Mouse (Mus musculus) embryonic facial prominence, embryonic 12.5 days (tissue): Measurements from ENCODE around the gene Ak2. TPM values are rescaled to one million over a fixed set of nuclear protein-coding genes. Genes with fewer than 3 reads are reported as not detected.

Experiments used
- ATAC-seq: fragments of 200-750 bp; cut with Nextera tagmentation; 2 replicates; pipeline ENCODE4 v1.8.0; 2017; ENCODE audit not compliant: insufficient number of reproducible peaks, insufficient read depth, low FRiP score, low TSS enrichment
- H3K27ac ChIP-seq: fragments of 300-500 bp; sonication (generic); 2 replicates; pipeline ENCODE4 v1.5.1; 2016; ENCODE audit warnings: mild to moderate bottlenecking
- H3K27me3 ChIP-seq: fragments of 300-500 bp; sonication (generic); 2 replicates; pipeline ENCODE4 v1.6.1; 2016; ENCODE audit warnings: mild to moderate bottlenecking, moderate library complexity
- H3K36me3 ChIP-seq: fragments of 300-500 bp; sonication (generic); 2 replicates; pipeline ENCODE4 v1.6.1; 2016; ENCODE audit warnings: mild to moderate bottlenecking
- H3K4me1 ChIP-seq: fragments of 300-500 bp; sonication (generic); 2 replicates; pipeline ENCODE4 v1.6.1; 2016
- H3K4me2 ChIP-seq: fragments of 300-500 bp; sonication (generic); replicated peaks from 2 replicates; pipeline ENCODE4 v1.6.1; 2016; ENCODE audit warnings: mild to moderate bottlenecking, moderate library complexity
- H3K4me3 ChIP-seq: fragments of 300-500 bp; sonication (generic); 2 replicates; pipeline ENCODE4 v1.5.1; 2016; ENCODE audit warnings: mild to moderate bottlenecking
- H3K9ac ChIP-seq: fragments of 300-500 bp; sonication (generic); 2 replicates; pipeline ENCODE4 v1.6.1; 2016; ENCODE audit warnings: mild to moderate bottlenecking, moderate library complexity
- H3K9me3 ChIP-seq: fragments of 300-500 bp; sonication (generic); 2 replicates; pipeline ENCODE4 v1.6.1; 2016; ENCODE audit warnings: mild to moderate bottlenecking, moderate library complexity
- WGBS: fragments of 180-500 bp; shearing (Covaris S2); methylation state at CpG from one replicate; pipeline ENCODE4 v1.1.7; 2016; 5-methylcytosine and 5-hydroxymethylcytosine counted together
- polyA plus RNA-seq: library from polyadenylated mRNA; unstranded; fragments of >200 nt; fragmentation: Nextera tagmentation; extraction: Ambion mirVana; gene quantifications from 2 replicates; pipeline ENCODE4 v1.2.1, GENCODE M21; 2016

Ak2 gene
- polyA plus RNA-seq, 1 experiment from 2014 or later: 184 TPM

GRCm38 (mm10) chr4:128995238-128995637, 3.5 kb downstream of the Ak2 start:
- no peak overlapping the region for H3K4me2 ChIP-seq
- H3K27ac ChIP-seq: no peak overlapping the region
- no peaks in the 10 kb centered on the region for H3K27me3 ChIP-seq
- peaks cover 11% of the 10 kb centered on the region for H3K4me1 ChIP-seq
- no peak overlapping the region for H3K9ac ChIP-seq
- no peak overlapping the region for H3K4me3 ChIP-seq
- no peak for ATAC-seq
- peaks cover 21% of the 10 kb centered on the region for H3K36me3 ChIP-seq
- no peaks in the 10 kb centered on the region for H3K9me3 ChIP-seq
- 90% methylated on average over 7 of the region's 7 CpGs for WGBS

- Histone ChIP-seq H3K4me2 (no peak overlapping the region), H3K4me1 (peaks cover 11% of the 10 kb centered on the region), H3K4me3 (no peak overlapping the region), H3K27me3 (no peaks in the 10 kb centered on the region), H3K27ac (no peak overlapping the region), H3K9me3 (no peaks in the 10 kb centered on the region), H3K9ac (no peak overlapping the region), H3K36me3 (peaks cover 42% of the 10 kb centered on the region)
- ATAC-seq: no peak
- 80% methylated on average over 8 of the region's 8 CpGs for WGBS
Observed at GRCm38 (mm10) chr4:128997258-128997657, 5.5 kb downstream of the Ak2 start.

- H3K36me3 ChIP-seq: peaks cover 53% of the 10 kb centered on the region
- ATAC-seq: no peak
- no peak overlapping the region for H3K4me3 ChIP-seq
- H3K27me3 ChIP-seq: no peaks in the 10 kb centered on the region
- 81% methylated on average over 8 of the region's 8 CpGs for WGBS
- no peak overlapping the region for H3K4me2 ChIP-seq
- no peak overlapping the region for H3K27ac ChIP-seq
- no peak overlapping the region for H3K9ac ChIP-seq
- H3K9me3 ChIP-seq: no peaks in the 10 kb centered on the region
- H3K4me1 ChIP-seq: peaks cover 11% of the 10 kb centered on the region
Observed at GRCm38 (mm10) chr4:128998401-128998800, 6.6 kb downstream of the Ak2 start.

GRCm38 (mm10) chr4:129000786-129001185, 9.0 kb downstream of the Ak2 start:
- no peak for ATAC-seq
- Histone ChIP-seq H3K9me3 (no peaks in the 10 kb centered on the region), H3K27me3 (no peaks in the 10 kb centered on the region), H3K27ac (no peak overlapping the region), H3K4me3 (no peak overlapping the region), H3K9ac (no peak overlapping the region), H3K4me1 (no peaks in the 10 kb centered on the region; the same call in 1 of the 2 replicates), H3K36me3 (peaks cover 71% of the 10 kb centered on the region), H3K4me2 (no peak overlapping the region)
- 91% methylated on average over 3 of the region's 3 CpGs for WGBS

GRCm38 (mm10) chr4:129003720-129004119, 12.0 kb downstream of the Ak2 start:
- H3K4me2 ChIP-seq: no peak overlapping the region
- WGBS: 92% methylated on average over 8 of the region's 8 CpGs
- H3K9me3 ChIP-seq: no peaks in the 10 kb centered on the region
- no peaks in the 10 kb centered on the region for H3K27me3 ChIP-seq
- H3K4me3 ChIP-seq: no peak overlapping the region
- ATAC-seq: no peak
- no peak overlapping the region for H3K9ac ChIP-seq
- H3K4me1 ChIP-seq: no peaks in the 10 kb centered on the region
- no peak overlapping the region for H3K27ac ChIP-seq
- H3K36me3 ChIP-seq: peaks cover 93% of the 10 kb centered on the region

- H3K9ac ChIP-seq: no peak overlapping the region
- H3K9me3 ChIP-seq: no peaks in the 10 kb centered on the region
- 84% methylated on average over 12 of the region's 12 CpGs for WGBS
- peaks cover 75% of the 10 kb centered on the region for H3K36me3 ChIP-seq
- no peaks in the 10 kb centered on the region for H3K4me1 ChIP-seq
- ATAC-seq: no peak
- no peak overlapping the region for H3K4me3 ChIP-seq
- no peak overlapping the region for H3K4me2 ChIP-seq
- H3K27me3 ChIP-seq: no peaks in the 10 kb centered on the region
- H3K27ac ChIP-seq: no peak overlapping the region
Observed at GRCm38 (mm10) chr4:129008006-129008519, 16.3 kb downstream of the Ak2 start.

GRCm38 (mm10) chr4:129008672-129009071, 16.9 kb downstream of the Ak2 start:
- 77% methylated on average over 3 of the region's 3 CpGs for whole genome bisulfite sequencing
- H3K9ac ChIP-seq: no peak overlapping the region
- H3K4me2 ChIP-seq: no peak overlapping the region
- no peak for ATAC-seq
- peaks cover 69% of the 10 kb centered on the region for H3K36me3 ChIP-seq
- H3K9me3 ChIP-seq: no peaks in the 10 kb centered on the region
- no peak overlapping the region for H3K27ac ChIP-seq
- H3K27me3 ChIP-seq: no peaks in the 10 kb centered on the region
- H3K4me1 ChIP-seq: no peaks in the 10 kb centered on the region
- H3K4me3 ChIP-seq: no peak overlapping the region

GRCm38 (mm10) chr4:129009521-129009920, 17.8 kb downstream of the Ak2 start:
- 69% methylated on average over 5 of the region's 5 CpGs for WGBS
- H3K9me3 ChIP-seq: no peaks in the 10 kb centered on the region
- ATAC-seq: no peak
- H3K27ac ChIP-seq: no peak overlapping the region
- H3K36me3 ChIP-seq: peaks cover 67% of the 10 kb centered on the region
- no peak overlapping the region for H3K4me2 ChIP-seq
- H3K9ac ChIP-seq: no peak overlapping the region
- H3K27me3 ChIP-seq: no peaks in the 10 kb centered on the region
- H3K4me1 ChIP-seq: no peaks in the 10 kb centered on the region
- H3K4me3 ChIP-seq: no peak overlapping the region

GRCm38 (mm10) chr4:129011604-129012121, 19.9 kb downstream of the Ak2 start:
- Histone ChIP-seq H3K4me3 (no peak overlapping the region), H3K27ac (no peak overlapping the region), H3K27me3 (no peaks in the 10 kb centered on the region), H3K9me3 (no peaks in the 10 kb centered on the region), H3K36me3 (peaks cover 46% of the 10 kb centered on the region), H3K9ac (no peak overlapping the region), H3K4me1 (0 out of 2 replicates have a peak, but pooled peaks cover 13% of the 10 kb centered on the region), H3K4me2 (no peak overlapping the region)
- WGBS: 56% methylated on average over 15 of the region's 15 CpGs
- no peak for ATAC-seq

GRCm38 (mm10) chr4:129013151-129013864, 21.6 kb downstream of the Ak2 start:
- no peaks in the 10 kb centered on the region for H3K9me3 ChIP-seq
- ATAC-seq: no peak
- H3K27me3 ChIP-seq: no peaks in the 10 kb centered on the region
- H3K4me3 ChIP-seq: no peak overlapping the region
- 0 out of 2 replicates have a peak, but pooled peaks cover 16% of the 10 kb centered on the region for H3K4me1 ChIP-seq
- no peak overlapping the region for H3K9ac ChIP-seq
- 64% methylated on average over 10 of the region's 10 CpGs for WGBS
- H3K27ac ChIP-seq: no peak overlapping the region
- peaks cover 30% of the 10 kb centered on the region for H3K36me3 ChIP-seq
- no peak overlapping the region for H3K4me2 ChIP-seq

- Histone ChIP-seq H3K9ac (no peak overlapping the region), H3K27ac (no peak overlapping the region), H3K36me3 (0 out of 2 replicates have a peak, but pooled peaks cover 2% of the 10 kb centered on the region), H3K4me1 (0 out of 2 replicates have a peak, but pooled peaks cover 20% of the 10 kb centered on the region), H3K27me3 (no peaks in the 10 kb centered on the region), H3K4me3 (no peak overlapping the region), H3K9me3 (no peaks in the 10 kb centered on the region), H3K4me2 (no peak overlapping the region)
- no peak for ATAC-seq
- WGBS: 22% methylated on average over 4 of the region's 4 CpGs
Observed at GRCm38 (mm10) chr4:129016329-129016728, 24.6 kb downstream of the Ak2 start.

- no peaks in the 10 kb centered on the region for H3K27me3 ChIP-seq
- no peak overlapping the region for H3K9ac ChIP-seq
- 0 out of 2 replicates have a peak, but pooled peaks cover 20% of the 10 kb centered on the region for H3K4me1 ChIP-seq
- no peaks in the 10 kb centered on the region for H3K36me3 ChIP-seq
- H3K9me3 ChIP-seq: no peaks in the 10 kb centered on the region
- WGBS: 92% methylated on average over 10 of the region's 10 CpGs
- no peak overlapping the region for H3K27ac ChIP-seq
- H3K4me2 ChIP-seq: no peak overlapping the region
- no peak overlapping the region for H3K4me3 ChIP-seq
- ATAC-seq: no peak
Observed at GRCm38 (mm10) chr4:129017150-129017549, 25.4 kb downstream of the Ak2 start.
